Mouse (Mus musculus) kidney, adult 2 months (tissue): Measurements from ENCODE around the gene Map4k4.

Experiments used
- CTCF ChIP-seq: fragments of 200-500 bp; conservative IDR thresholded peaks from 2 replicates; pipeline ENCODE4 v1.5.1; 2011; ENCODE audit warnings: low read depth, mild to moderate bottlenecking, control low read depth, low read length, moderate library complexity, mixed read lengths; ENCODE audit not compliant: insufficient read depth, insufficient read length
- POLR2A ChIP-seq: fragments of 200-500 bp; IDR thresholded peaks from one replicate; pipeline ENCODE4 v1.6.1; 2011; ENCODE audit warnings: low read depth, low read length, control low read depth

- no peak for TF ChIP-seq CTCF
- no peak for TF ChIP-seq POLR2A
Observed at GRCm38 (mm10) chr1:39975005-39975404, 74.3 kb downstream of the Map4k4 start.
